8 mouse cellular contexts compared by ENCODE assay signal in the genomic region with DNA sequence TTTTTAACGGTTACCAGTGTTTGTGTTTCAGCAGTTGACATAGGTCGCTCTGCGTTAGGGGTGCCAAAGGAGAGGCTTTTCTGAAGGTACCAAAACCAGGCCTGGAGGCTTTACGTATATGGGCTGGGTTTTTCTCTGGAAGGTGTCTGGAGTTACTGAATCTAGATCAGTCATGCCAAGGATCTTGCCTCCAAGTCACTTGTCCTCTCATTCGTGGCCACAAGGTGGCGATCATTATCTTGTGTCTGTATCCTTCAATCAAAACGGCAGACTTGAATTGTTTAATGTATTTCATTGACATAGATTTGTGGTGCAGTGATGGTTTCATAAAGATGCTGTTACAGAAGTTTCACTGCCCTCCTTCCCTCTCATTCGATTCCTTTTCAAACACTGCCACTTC. TPM values are rescaled to one million over a fixed set of nuclear protein-coding genes. Genes with fewer than 3 reads are reported as not detected.
DNase-seq lines count a peak whose midpoint lies in the region; ATAC-seq lines count a peak whose summit lies in the region.

No protein-coding gene starts in this region.

- H3K27me3 ChIP-seq in liver, embryonic 13.5 days: no peaks in the 10 kb centered on the region

- WGBS in liver, embryonic 13.5 days (ENCODE audit: insufficient replicate concordance): 47% methylated on average over 8 of the region's 8 CpGs

- no peak overlapping the region for H3K27ac ChIP-seq in liver, embryonic 13.5 days

- H3K4me2 ChIP-seq in liver, embryonic 13.5 days: no peak overlapping the region

- no peak overlapping the region for H3K4me3 ChIP-seq in liver, embryonic 13.5 days (replicated peaks)

- H3K9ac ChIP-seq in liver, embryonic 13.5 days: no peak overlapping the region

- no peaks in the 10 kb centered on the region for H3K4me1 ChIP-seq in liver, embryonic 13.5 days (replicated peaks)

- H3K36me3 ChIP-seq in liver, embryonic 13.5 days: peaks cover 23% of the 10 kb centered on the region

- ATAC-seq in common myeloid progenitor, adult 5-6 weeks (replicated peaks; ENCODE audit: low read depth, poor library complexity, severe bottlenecking): peak; percentile 48; the same call in 1 of the 2 replicates
- ATAC-seq in liver, embryonic 13.5 days (ENCODE audit: low read depth): no peak

- DNase-seq in adrenal gland, adult 18-20 months (ENCODE audit: low spot score in 2 of 2): peak; percentile 58 to 61
- DNase-seq in adrenal gland, postnatal 4 days (ENCODE audit: low spot score in 2 of 2): no peak
- DNase-seq in testis, postnatal 10 days (ENCODE audit: low spot score): peak; percentile 73
- DNase-seq in testis, postnatal 14 days (ENCODE audit: low spot score): no peak
- peak; percentile 46 for DNase-seq in hindlimb bud, embryonic 11.5 days (ENCODE audit: extremely low spot score, low read depth, low spot score)
- DNase-seq in liver, embryonic 13.5 days: peak; percentile 13
- peak; percentile 63 for DNase-seq in right cerebral cortex, postnatal 25 days

- no peaks in the 10 kb centered on the region for H3K9me3 ChIP-seq in liver, embryonic 13.5 days (replicated peaks)

RNA-seq across cellular contexts. Expression of gene Tbc1d22a, which starts 29.4 kb away (rescaled TPM):
- 10 to 100 TPM; 28.2 to 29.1 TPM for total RNA-seq in adrenal gland, adult 18-20 months (2021)
- total RNA-seq in adrenal gland, postnatal 4 days (2021): 10 to 100 TPM; 32.3 TPM
- total RNA-seq in common myeloid progenitor, adult 5-6 weeks (2017): 15.7 and 21.4 TPM in 2 replicates
- polyA plus RNA-seq in liver, embryonic 13.5 days (2015; fragmentation: Nextera tagmentation; extraction: Ambion mirVana): 7.3 and 7.4 TPM in 2 replicates

RNA-seq across cellular contexts. Expression of gene Cerk, which starts 57.8 kb away (rescaled TPM):
- total RNA-seq in adrenal gland, adult 18-20 months (2021): 10 to 100 TPM; 40.6 to 68.6 TPM
- total RNA-seq in adrenal gland, postnatal 4 days (2021): 10 to 100 TPM; 26.3 to 26.8 TPM
- 17.2 and 20.0 TPM in 2 replicates for total RNA-seq in common myeloid progenitor, adult 5-6 weeks (2017)
- 3.2 and 3.7 TPM in 2 replicates for polyA plus RNA-seq in liver, embryonic 13.5 days (2015; fragmentation: Nextera tagmentation; extraction: Ambion mirVana)

Comparison
In these comparisons a context has a peak if more than half of its experiments do, and no peak if none do; other contexts are left out.
1. DNase-seq: peak in adrenal gland, adult 18-20 months (2 of 2), testis, postnatal 10 days (single experiment), hindlimb bud, embryonic 11.5 days (single experiment), liver, embryonic 13.5 days (single experiment) and right cerebral cortex, postnatal 25 days (single experiment); none in adrenal gland, postnatal 4 days (0 of 2) and testis, postnatal 14 days (single experiment).